Mouse (Mus musculus) lung, adult 2 months (tissue): ENCODE measurements around the gene Hivep2. TPM values are rescaled to one million over a fixed set of nuclear protein-coding genes. Genes with fewer than 3 reads are reported as not detected.

Source experiments
- DNase-seq: peaks from one replicate; pipeline ENCODE4 v3.0.0; 2022
- H3K4me1 ChIP-seq: fragments of 200-500 bp; 2 replicates; pipeline ENCODE4 v1.6.1; 2011; ENCODE audit warnings: low read length; ENCODE audit not compliant: control insufficient read depth, insufficient read depth
- H3K4me3 ChIP-seq: fragments of 200-500 bp; replicated peaks from 2 replicates; pipeline ENCODE3; 2011; ENCODE audit warnings: low read depth, mild to moderate bottlenecking, control low read depth, low read length; ENCODE audit errors: extremely low read depth
- CTCF ChIP-seq: fragments of 200-500 bp; IDR thresholded peaks from 2 replicates; pipeline ENCODE4 v1.5.1; 2011; ENCODE audit warnings: mild to moderate bottlenecking, low read length, control low read depth; ENCODE audit not compliant: insufficient read depth
- POLR2A ChIP-seq: fragments of 200-500 bp; IDR thresholded peaks from 2 replicates; pipeline ENCODE4 v1.6.1; 2011; ENCODE audit warnings: low read depth, mild to moderate bottlenecking, control low read depth, low read length, borderline replicate concordance; ENCODE audit errors: extremely low read depth
- WGBS: fragments of 180-500 bp; shearing (Covaris S2); methylation state at CpG from one replicate; pipeline ENCODE4 v1.1.7; 2018; 5-methylcytosine and 5-hydroxymethylcytosine counted together
- polyA plus RNA-seq: library from polyadenylated mRNA; depleted of rRNA; stranded (reverse); fragments of >200 nt; gene quantifications from 2 replicates; pipeline ENCODE4 v1.2.3, GENCODE M21; 2012

Gene Hivep2
- polyA plus RNA-seq, 1 experiment, result 11.0 TPM

DNA sequence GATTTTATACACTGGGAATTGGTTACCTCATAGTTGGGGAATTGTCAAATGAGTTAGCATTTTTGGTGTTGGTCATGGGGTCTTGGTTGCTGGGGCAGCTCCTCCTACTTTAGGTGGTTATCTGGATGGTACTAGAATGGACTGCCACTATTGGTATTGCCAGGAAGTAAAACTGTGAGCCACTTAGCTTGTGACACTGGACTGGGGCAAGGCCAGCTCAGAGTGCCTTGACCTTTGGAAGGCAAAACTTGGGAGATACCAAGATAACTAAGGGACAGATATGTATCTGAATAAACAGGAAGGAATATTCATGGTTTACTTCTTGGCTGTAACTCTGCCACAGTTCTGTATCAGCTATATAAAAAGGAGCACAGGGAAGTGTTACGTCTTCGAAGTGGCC is 20.7 kb downstream of the Hivep2 start:
- TF ChIP-seq CTCF (no peak), POLR2A (no peak)
- no peak overlapping the region for H3K4me3 ChIP-seq
- H3K4me1 ChIP-seq, result peaks cover 30% of the 10 kb centered on the region
- no peak for DNase-seq
- 49% methylated on average over 2 of the region's 2 CpGs for WGBS

DNA sequence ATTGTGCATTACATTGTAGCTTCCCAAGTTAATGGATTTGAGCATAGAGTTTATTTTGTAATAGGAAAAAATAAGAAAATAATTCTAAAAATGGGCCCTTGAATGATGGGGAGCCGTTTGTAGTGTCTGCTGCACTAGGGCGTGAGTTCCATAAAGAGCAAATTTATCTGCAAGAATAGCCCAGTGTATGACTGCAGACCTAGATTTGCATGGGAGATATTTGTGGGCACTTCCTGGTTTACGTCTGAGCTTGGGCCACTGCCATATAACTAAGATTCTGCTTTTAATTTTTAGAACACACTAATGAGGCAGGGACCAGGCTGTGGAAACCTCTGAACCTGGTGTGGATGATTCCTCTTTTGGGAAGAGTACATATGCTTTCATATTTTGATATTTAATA is 21.5 kb downstream of the Hivep2 start:
- H3K4me1 ChIP-seq, result peaks cover 26% of the 10 kb centered on the region
- TF ChIP-seq CTCF (no peak), POLR2A (no peak)
- no peak overlapping the region for H3K4me3 ChIP-seq
- 33% methylated on average over 3 of the region's 3 CpGs for WGBS
- DNase-seq, result no peak

DNA sequence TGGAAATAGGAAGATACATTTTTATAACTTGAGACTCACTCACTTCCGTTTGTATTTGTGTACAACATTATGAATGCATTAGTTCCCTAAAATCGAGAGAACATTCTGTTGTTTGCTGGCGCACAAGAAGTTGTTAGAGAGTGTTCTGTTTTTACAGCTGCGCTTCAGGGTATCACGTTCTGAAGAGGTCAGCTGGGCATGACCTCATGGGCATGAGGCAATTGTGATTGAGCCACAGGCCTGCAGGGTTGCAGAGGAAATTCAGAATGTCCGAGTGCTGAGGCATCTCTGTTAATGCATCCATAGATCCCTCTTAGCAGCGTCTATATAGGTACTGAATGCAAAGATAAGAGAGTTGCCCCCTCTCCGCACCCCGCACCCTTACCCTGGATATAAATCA is 22.4 kb downstream of the Hivep2 start:
- no peak overlapping the region for H3K4me3 ChIP-seq
- DNase-seq, result no peak
- 68% methylated on average over 9 of the region's 9 CpGs for WGBS
- TF ChIP-seq POLR2A, result no peak
- peaks cover 26% of the 10 kb centered on the region for H3K4me1 ChIP-seq

DNA sequence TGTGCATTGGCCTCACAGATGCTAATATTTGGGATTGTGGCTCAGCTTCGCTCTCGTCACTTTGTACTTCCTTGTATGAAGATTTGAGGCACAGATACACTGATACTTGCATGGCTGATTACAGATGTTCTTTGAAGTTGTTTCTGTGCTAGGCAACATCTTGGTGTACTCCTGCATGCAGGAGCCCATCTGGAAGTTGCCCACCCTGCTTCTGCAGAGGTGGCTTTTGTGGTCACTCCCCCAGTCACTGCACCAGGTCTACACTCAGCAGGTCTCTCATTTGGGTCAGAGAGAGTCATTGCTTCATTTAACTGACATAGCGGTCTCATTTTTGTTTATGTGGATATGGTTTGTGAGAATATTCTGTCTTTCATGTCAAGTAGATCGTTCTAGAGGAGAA is 22.9 kb downstream of the Hivep2 start:
- Histone ChIP-seq H3K4me1 (peaks cover 23% of the 10 kb centered on the region), H3K4me3 (no peak overlapping the region)
- no peak for DNase-seq
- TF ChIP-seq POLR2A (no peak), CTCF (no peak)
- WGBS, result 77% methylated on average over 4 of the region's 4 CpGs

DNA sequence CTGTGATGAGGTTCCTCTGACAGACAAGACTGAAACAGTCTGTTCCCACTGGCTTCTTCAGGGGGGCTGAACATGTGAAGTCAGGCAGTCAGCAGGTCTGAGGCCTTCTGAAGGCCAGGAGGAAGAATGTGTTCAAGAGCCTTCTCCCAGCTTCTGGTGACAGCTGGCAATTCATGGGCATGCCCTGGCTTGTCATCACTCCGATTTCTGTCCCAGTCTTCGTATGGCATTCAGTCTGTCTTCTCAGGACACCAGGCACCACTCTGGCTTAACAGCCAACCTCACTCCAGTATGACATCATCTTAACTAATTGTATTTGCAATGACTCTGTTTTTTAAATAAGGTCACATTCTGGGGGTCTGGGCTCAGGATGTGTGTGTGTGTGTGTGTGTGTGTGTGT is 25.0 kb downstream of the Hivep2 start:
- DNase-seq, result no peak
- TF ChIP-seq POLR2A (no peak), CTCF (no peak)
- H3K4me1 ChIP-seq, result peaks cover 18% of the 10 kb centered on the region
- no peak overlapping the region for H3K4me3 ChIP-seq
- WGBS, result 79% methylated on average over 2 of the region's 2 CpGs

DNA sequence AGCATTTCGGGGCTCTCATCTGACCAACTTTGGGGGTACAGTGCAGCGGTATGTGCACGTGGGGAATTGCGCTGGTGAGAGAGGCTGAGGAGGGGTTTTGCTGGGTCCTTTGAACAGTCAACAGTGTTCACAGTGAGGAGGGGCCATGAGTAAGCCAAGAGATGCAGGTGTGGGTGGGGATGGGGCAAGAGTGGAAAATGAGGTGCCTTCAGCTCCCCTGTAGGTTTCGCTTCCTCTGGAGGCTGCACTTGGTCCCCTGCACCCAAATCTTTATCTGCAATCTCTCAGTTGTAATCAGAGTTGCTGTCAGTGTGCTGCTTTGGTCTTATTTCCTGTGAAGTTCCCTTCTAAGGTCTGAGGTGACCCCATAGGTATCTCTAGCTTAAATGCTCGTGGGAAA is 27.5 kb downstream of the Hivep2 start:
- H3K4me1 ChIP-seq, result peaks cover 4% of the 10 kb centered on the region
- WGBS, result 86% methylated on average over 6 of the region's 6 CpGs
- H3K4me3 ChIP-seq, result no peak overlapping the region
- TF ChIP-seq POLR2A (no peak), CTCF (no peak)
- no peak for DNase-seq

DNA sequence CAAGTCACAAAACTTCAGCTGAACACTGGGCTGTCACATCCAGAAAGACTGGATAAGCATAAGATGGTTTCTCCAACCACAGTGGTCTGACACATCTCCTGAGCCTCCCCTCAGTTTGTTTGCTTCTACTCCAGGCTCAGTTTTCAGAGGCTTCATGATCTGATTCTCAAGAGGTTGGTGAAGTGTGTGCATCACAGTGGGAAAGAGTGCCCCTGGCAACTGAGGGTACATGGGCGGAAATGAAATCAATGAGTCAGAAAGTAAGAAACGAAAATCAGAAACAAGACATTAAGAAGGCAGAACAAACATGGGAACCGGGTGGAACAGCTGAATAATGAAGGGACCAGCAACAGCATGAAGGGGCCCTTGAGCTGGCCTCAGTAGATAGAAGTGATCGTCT is 31.5 kb downstream of the Hivep2 start:
- TF ChIP-seq POLR2A (no peak), CTCF (no peak)
- Histone ChIP-seq H3K4me3 (no peak overlapping the region), H3K4me1 (peaks cover 4% of the 10 kb centered on the region)
- DNase-seq, result no peak
- WGBS, result 79% methylated on average over 4 of the region's 4 CpGs

DNA sequence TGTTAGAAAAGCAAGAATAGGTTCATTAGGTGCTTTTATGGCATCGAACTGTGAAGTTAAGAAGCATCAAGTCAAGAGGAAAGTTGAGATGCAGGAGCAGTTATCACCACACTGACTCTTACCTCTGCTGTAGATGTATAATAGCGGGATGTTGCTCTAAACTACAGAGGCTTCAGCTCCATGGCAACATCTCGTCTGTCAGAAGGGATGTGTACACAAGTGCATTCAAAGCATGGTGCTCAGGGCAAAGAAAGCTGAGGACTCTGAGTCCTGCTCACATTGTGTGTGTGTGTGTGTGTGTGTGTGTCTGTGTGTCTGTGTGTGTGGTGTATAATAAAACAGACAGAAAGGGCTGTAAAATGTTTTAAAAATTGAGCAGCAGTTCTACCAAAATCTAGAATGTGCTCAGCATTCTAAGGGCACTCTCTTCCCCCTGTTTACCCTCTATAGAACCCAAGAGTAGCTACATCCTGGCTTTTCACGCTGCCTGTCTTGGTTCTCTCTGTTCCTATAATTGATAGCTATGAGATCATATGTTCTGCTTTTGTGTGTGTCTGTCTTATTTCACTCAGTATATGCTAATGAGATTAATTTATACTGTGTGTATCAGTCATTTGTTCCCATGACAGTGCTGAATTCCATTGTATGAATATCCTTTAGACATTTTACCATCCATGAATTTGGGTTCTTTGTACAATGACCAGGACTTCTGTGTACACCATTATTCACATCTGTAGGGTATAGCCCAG is 39.1 kb downstream of the Hivep2 start:
- DNase-seq, result no peak
- WGBS, result 75% methylated on average over 4 of the region's 4 CpGs
- H3K4me3 ChIP-seq, result no peak overlapping the region
- H3K4me1 ChIP-seq, result no peaks in the 10 kb centered on the region
- no peak for TF ChIP-seq POLR2A
- TF ChIP-seq CTCF, result no peak

DNA sequence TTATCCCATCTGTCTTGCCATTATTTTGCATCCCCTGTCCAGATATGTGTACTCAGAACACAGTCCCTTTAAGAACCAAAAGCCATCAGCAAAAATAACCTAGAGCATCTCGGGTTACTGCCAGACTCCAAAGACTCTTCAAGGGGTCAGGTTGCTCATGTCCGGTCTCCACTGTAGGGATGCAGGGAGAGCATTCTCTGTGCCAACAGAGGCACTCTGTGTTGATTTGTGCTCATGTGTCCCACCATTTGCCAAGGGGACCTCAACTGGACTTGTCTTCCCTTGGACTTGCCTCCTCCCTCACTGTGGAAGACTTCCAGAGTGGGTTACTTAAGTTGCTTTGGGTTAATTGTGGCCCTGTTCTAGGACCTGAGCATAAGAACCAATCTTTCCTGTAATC is 43.8 kb downstream of the Hivep2 start:
- Histone ChIP-seq H3K4me1 (no peaks in the 10 kb centered on the region), H3K4me3 (no peak overlapping the region)
- 82% methylated on average over 2 of the region's 2 CpGs for WGBS
- no peak for DNase-seq
- TF ChIP-seq CTCF (no peak), POLR2A (no peak)

DNA sequence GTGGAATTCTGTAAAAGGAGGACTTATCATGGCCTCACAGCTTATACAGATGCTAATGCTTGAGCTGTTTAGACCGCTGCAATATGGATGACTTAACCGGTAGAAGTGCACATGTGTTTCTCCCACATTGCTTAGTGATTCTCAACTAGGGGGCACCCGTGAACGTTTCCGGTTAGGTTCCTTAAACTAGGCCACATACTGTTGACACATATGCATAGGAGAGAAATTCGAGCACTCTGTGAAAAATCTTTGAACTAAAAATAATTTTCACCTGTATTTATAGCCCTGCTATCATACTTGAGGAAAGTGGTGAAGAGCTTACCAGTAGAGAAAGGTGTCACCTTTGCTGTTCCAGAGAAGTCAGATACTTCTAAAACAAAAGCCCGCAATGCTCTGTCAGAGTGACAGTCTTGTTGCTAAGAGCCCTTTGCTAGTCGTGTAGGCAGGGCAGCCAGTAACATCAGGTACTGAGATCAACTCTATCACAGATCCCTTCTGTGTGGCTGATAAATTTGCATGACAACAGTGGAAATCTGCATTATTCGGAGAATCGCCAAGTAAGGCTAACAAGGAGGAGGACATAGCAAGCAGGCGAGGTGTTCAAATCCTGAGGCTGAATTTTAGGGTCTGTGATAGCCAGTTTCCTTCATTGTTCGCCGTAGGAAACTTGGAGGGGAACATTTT is 50.6 kb downstream of the Hivep2 start:
- DNase-seq, result no peak
- Histone ChIP-seq H3K4me3 (no peak overlapping the region), H3K4me1 (peaks cover 3% of the 10 kb centered on the region)
- TF ChIP-seq CTCF, result no peak
- no peak for TF ChIP-seq POLR2A
- 74% methylated on average over 13 of the region's 13 CpGs for WGBS

DNA sequence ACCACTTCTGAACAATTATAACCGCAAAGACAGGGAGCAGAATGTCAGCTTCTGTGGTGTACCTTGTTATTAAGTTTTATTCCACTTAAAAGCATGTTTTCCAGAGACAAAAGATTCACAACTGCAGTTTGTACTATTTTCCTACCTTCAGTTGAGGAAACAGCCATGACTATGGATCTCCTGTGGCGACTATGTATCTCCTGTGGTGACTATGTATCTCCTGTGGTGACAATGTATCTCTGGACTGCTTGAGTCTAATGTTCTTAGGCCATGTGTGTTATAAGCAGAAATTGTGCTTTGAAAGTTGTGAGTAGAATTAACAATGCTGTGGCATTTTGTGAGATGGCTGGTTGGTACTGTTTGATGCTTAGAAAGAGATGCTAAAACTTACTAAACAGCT is 51.5 kb downstream of the Hivep2 start:
- TF ChIP-seq CTCF, result no peak
- no peak for TF ChIP-seq POLR2A
- 87% methylated on average over 2 of the region's 2 CpGs for WGBS
- Histone ChIP-seq H3K4me1 (peaks cover 3% of the 10 kb centered on the region), H3K4me3 (no peak overlapping the region)
- no peak for DNase-seq
